Mouse (Mus musculus) lung, adult 2 months (tissue): ENCODE data around the gene Slc12a8.

Source experiments
- CTCF ChIP-seq: fragments of 200-500 bp; IDR thresholded peaks from 2 replicates; pipeline ENCODE4 v1.5.1; 2011; ENCODE audit warnings: mild to moderate bottlenecking, low read length, control low read depth; ENCODE audit not compliant: insufficient read depth
- POLR2A ChIP-seq: fragments of 200-500 bp; IDR thresholded peaks from 2 replicates; pipeline ENCODE4 v1.6.1; 2011; ENCODE audit warnings: low read depth, mild to moderate bottlenecking, control low read depth, low read length, borderline replicate concordance; ENCODE audit errors: extremely low read depth

- TF ChIP-seq POLR2A (no peak), CTCF (no peak)
These were observed 136.0 kb downstream of the Slc12a8 start for GRCm38 (mm10) chr16:33653116-33653515.
